Mouse (Mus musculus) cerebellum, postnatal 14 days (tissue): ENCODE results near the gene Fbxo31.

Source experiments
- DNase-seq, 2 experiments: peaks; one replicate each; pipeline ENCODE4 v3.0.0; 2021; ENCODE audit warnings: mixed read lengths in 2 of 2

The Fbxo31 gene

GRCm38 (mm10) chr8:121551065-121551985 is 27.3 kb downstream of the Fbxo31 start:
- no peak for DNase-seq

GRCm38 (mm10) chr8:121550056-121550455 is 28.6 kb downstream of the Fbxo31 start:
- no peak for DNase-seq

GRCm38 (mm10) chr8:121547132-121547531 is 31.5 kb downstream of the Fbxo31 start:
- peak; percentile 86 to 89 for DNase-seq

- no peak for DNase-seq
Measured at GRCm38 (mm10) chr8:121544936-121545335, 33.7 kb downstream of the Fbxo31 start.

GRCm38 (mm10) chr8:121544276-121544785 is 34.3 kb downstream of the Fbxo31 start, which contains the start of gene 1700018B08Rik:
Gene 1700018B08Rik (minus strand): TSS chr8:121544320.
- DNase-seq = no peak

GRCm38 (mm10) chr8:121542901-121543300 is 35.7 kb downstream of the Fbxo31 start:
- DNase-seq = no peak

- no peak for DNase-seq
Measured at GRCm38 (mm10) chr8:121541862-121542261, 36.7 kb downstream of the Fbxo31 start.

- peak; percentile 47 to 65 for DNase-seq
Measured at GRCm38 (mm10) chr8:121532381-121532780, 46.2 kb downstream of the Fbxo31 start.

GRCm38 (mm10) chr8:121530639-121531038 is 48.0 kb downstream of the Fbxo31 start:
- no peak for DNase-seq

- DNase-seq = peak in 1 of 2 experiments; percentile 31
Measured at GRCm38 (mm10) chr8:121528790-121529189, 49.8 kb downstream of the Fbxo31 start.

GRCm38 (mm10) chr8:121527751-121528150 is 50.9 kb downstream of the Fbxo31 start:
- no peak for DNase-seq

- DNase-seq = no peak
Measured at GRCm38 (mm10) chr8:121526811-121527550, 51.6 kb downstream of the Fbxo31 start.

- no peak for DNase-seq
Measured at GRCm38 (mm10) chr8:121525111-121525818, 53.3 kb downstream of the Fbxo31 start.

- DNase-seq = peak; percentile 93 to 97
Measured at GRCm38 (mm10) chr8:121513429-121513828, 65.2 kb downstream of the Fbxo31 start.

GRCm38 (mm10) chr8:121511751-121512150 is 66.9 kb downstream of the Fbxo31 start:
- peak in 1 of 2 experiments; percentile 30 for DNase-seq
